Mouse (Mus musculus): ENCODE data around the gene Tns3. TPM values are rescaled to one million over a fixed set of nuclear protein-coding genes. Genes with fewer than 3 reads are reported as not detected.
"Not testable (repeated sequence)": the region's sequence is repeated elsewhere in the genome, so short reads cannot be mapped to it uniquely, and the experiment has no call there.

The Tns3 gene
- polyA plus RNA-seq, 1 experiment, result 33.9 TPM

GRCm38 (mm10) chr11:8537013-8537614 lies 127.2 kb downstream of the Tns3 start:
- no peaks in the 10 kb centered on the region for H3K4me1 ChIP-seq (replicated peaks; ENCODE audit: control insufficient read depth, insufficient read depth, low read length)
- WGBS, result 89% methylated on average over 5 of the region's 5 CpGs
- H3K36me3 ChIP-seq (ENCODE audit: control insufficient read depth, insufficient read depth, low read length), result no peaks in the 10 kb centered on the region
- no peak overlapping the region for H3K27ac ChIP-seq (ENCODE audit: control insufficient read depth, insufficient read depth, low read length)
- no peak for TF ChIP-seq POLR2A (IDR thresholded peaks at IDR 0.05; ENCODE audit: control insufficient read depth, extremely low read depth, insufficient read depth, low read length, poor library complexity)
- no peak for TF ChIP-seq CTCF (IDR thresholded peaks at IDR 0.05; ENCODE audit: borderline replicate concordance, control insufficient read depth, extremely low read depth, insufficient read depth, low read length, poor library complexity)
- no peak overlapping the region for H3K4me3 ChIP-seq (ENCODE audit: control insufficient read depth, insufficient read depth, low read length)
- H3K27me3 ChIP-seq (ENCODE audit: control insufficient read depth, insufficient read depth, low read length), result no peaks in the 10 kb centered on the region
- DNase-seq, result no peak

GRCm38 (mm10) chr11:8534893-8535292 lies 129.4 kb downstream of the Tns3 start:
- no peak overlapping the region for H3K4me3 ChIP-seq (ENCODE audit: control insufficient read depth, insufficient read depth, low read length)
- H3K4me1 ChIP-seq (replicated peaks; ENCODE audit: control insufficient read depth, insufficient read depth, low read length), result peaks cover 5% of the 10 kb centered on the region
- H3K36me3 ChIP-seq (ENCODE audit: control insufficient read depth, insufficient read depth, low read length), result no peaks in the 10 kb centered on the region
- no peaks in the 10 kb centered on the region for H3K27me3 ChIP-seq (ENCODE audit: control insufficient read depth, insufficient read depth, low read length)
- 22% methylated on average over 4 of the region's 4 CpGs for WGBS
- TF ChIP-seq POLR2A (IDR thresholded peaks at IDR 0.05; ENCODE audit: control insufficient read depth, extremely low read depth, insufficient read depth, low read length, poor library complexity) (no peak), CTCF (IDR thresholded peaks at IDR 0.05; ENCODE audit: borderline replicate concordance, control insufficient read depth, extremely low read depth, insufficient read depth, low read length, poor library complexity) (no peak)
- peak; percentile 70 for DNase-seq
- no peak overlapping the region for H3K27ac ChIP-seq (ENCODE audit: control insufficient read depth, insufficient read depth, low read length)

GRCm38 (mm10) chr11:8532771-8533170 lies 131.6 kb downstream of the Tns3 start:
- H3K4me1 ChIP-seq (replicated peaks; ENCODE audit: control insufficient read depth, insufficient read depth, low read length); DNase-seq; H3K27ac ChIP-seq (ENCODE audit: control insufficient read depth, insufficient read depth, low read length); H3K27me3 ChIP-seq (ENCODE audit: control insufficient read depth, insufficient read depth, low read length); H3K4me3 ChIP-seq (ENCODE audit: control insufficient read depth, insufficient read depth, low read length); H3K36me3 ChIP-seq (ENCODE audit: control insufficient read depth, insufficient read depth, low read length): not testable (repeated sequence)
- 95% methylated on average over 3 of the region's 3 CpGs for WGBS

GRCm38 (mm10) chr11:8532112-8532747 lies 132.1 kb downstream of the Tns3 start:
- TF ChIP-seq CTCF (IDR thresholded peaks at IDR 0.05; ENCODE audit: borderline replicate concordance, control insufficient read depth, extremely low read depth, insufficient read depth, low read length, poor library complexity), result no peak
- TF ChIP-seq POLR2A (IDR thresholded peaks at IDR 0.05; ENCODE audit: control insufficient read depth, extremely low read depth, insufficient read depth, low read length, poor library complexity), result no peak
- Histone ChIP-seq H3K27ac (ENCODE audit: control insufficient read depth, insufficient read depth, low read length) (no peak overlapping the region), H3K4me1 (replicated peaks; ENCODE audit: control insufficient read depth, insufficient read depth, low read length) (peaks cover 5% of the 10 kb centered on the region), H3K36me3 (ENCODE audit: control insufficient read depth, insufficient read depth, low read length) (no peaks in the 10 kb centered on the region), H3K4me3 (ENCODE audit: control insufficient read depth, insufficient read depth, low read length) (no peak overlapping the region), H3K27me3 (ENCODE audit: control insufficient read depth, insufficient read depth, low read length) (no peaks in the 10 kb centered on the region)
- no peak for DNase-seq
- 96% methylated on average over 10 of the region's 10 CpGs for WGBS

DNA sequence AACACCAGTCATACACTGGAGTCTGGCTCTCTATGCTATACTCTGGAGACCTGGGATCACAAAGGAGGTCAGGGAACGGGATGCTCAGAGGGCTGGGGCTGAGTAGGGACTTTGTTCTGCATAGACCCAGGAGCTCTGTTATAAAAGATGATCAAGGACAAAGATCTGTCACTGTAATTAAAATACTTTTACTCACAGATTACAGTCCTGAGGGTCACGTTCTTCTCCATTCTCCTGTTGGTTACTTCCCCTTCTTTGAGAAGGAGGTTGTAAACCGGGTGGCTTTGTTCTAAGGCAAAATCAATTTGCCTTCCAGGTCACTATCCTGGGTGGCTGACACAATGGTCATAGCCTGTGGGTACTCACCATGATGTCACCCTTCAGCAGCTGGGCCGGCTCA lies 133.8 kb downstream of the Tns3 start:
- WGBS, result 92% methylated on average over 4 of the region's 4 CpGs
- H3K4me3 ChIP-seq (ENCODE audit: control insufficient read depth, insufficient read depth, low read length), result no peak overlapping the region
- DNase-seq, result no peak
- H3K27ac ChIP-seq (ENCODE audit: control insufficient read depth, insufficient read depth, low read length), result no peak overlapping the region
- TF ChIP-seq POLR2A (IDR thresholded peaks at IDR 0.05; ENCODE audit: control insufficient read depth, extremely low read depth, insufficient read depth, low read length, poor library complexity) (no peak), CTCF (IDR thresholded peaks at IDR 0.05; ENCODE audit: borderline replicate concordance, control insufficient read depth, extremely low read depth, insufficient read depth, low read length, poor library complexity) (no peak)
- no peaks in the 10 kb centered on the region for H3K27me3 ChIP-seq (ENCODE audit: control insufficient read depth, insufficient read depth, low read length)
- H3K36me3 ChIP-seq (ENCODE audit: control insufficient read depth, insufficient read depth, low read length), result no peaks in the 10 kb centered on the region
- H3K4me1 ChIP-seq (replicated peaks; ENCODE audit: control insufficient read depth, insufficient read depth, low read length), result peaks cover 5% of the 10 kb centered on the region

- Histone ChIP-seq H3K4me1 (replicated peaks; ENCODE audit: control insufficient read depth, insufficient read depth, low read length) (peaks cover 5% of the 10 kb centered on the region), H3K27ac (ENCODE audit: control insufficient read depth, insufficient read depth, low read length) (no peak overlapping the region), H3K27me3 (ENCODE audit: control insufficient read depth, insufficient read depth, low read length) (no peaks in the 10 kb centered on the region), H3K4me3 (ENCODE audit: control insufficient read depth, insufficient read depth, low read length) (no peak overlapping the region), H3K36me3 (ENCODE audit: control insufficient read depth, insufficient read depth, low read length) (no peaks in the 10 kb centered on the region)
- DNase-seq, result no peak
- 97% methylated on average over 4 of the region's 4 CpGs for WGBS
- TF ChIP-seq POLR2A (IDR thresholded peaks at IDR 0.05; ENCODE audit: control insufficient read depth, extremely low read depth, insufficient read depth, low read length, poor library complexity) (no peak), CTCF (IDR thresholded peaks at IDR 0.05; ENCODE audit: borderline replicate concordance, control insufficient read depth, extremely low read depth, insufficient read depth, low read length, poor library complexity) (no peak)
These were observed 134.3 kb downstream of the Tns3 start for GRCm38 (mm10) chr11:8530036-8530435.

Measured in thymus, adult 2 months (tissue).